Mouse (Mus musculus): ENCODE data around the gene Ambra1. TPM values are rescaled to one million over a fixed set of nuclear protein-coding genes. Genes with fewer than 3 reads are reported as not detected.
A peak's percentile ranks its signal among the peaks of the same experiment; 100 is the strongest.

The Ambra1 gene
- polyA plus RNA-seq, 1 experiment, result 37.9 TPM

DNA sequence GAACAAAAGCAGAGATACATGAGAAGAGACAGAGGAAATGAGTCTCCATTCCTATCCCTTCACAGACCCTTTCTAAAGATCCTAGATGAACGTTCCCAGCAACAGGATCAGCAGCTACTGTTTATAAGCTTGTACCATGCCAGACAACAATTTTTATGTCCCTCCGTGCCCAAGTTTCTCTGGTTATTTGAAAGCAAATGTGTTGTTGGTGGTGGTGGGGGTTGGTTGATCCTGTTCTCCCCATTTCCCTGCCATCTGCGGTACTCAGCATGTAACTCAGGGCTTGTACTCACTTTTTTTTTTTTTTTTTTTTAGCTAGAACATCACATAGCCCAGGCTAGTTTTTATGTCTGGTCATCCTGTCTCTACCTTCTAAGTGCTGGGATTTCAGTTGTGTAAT lies 169.2 kb downstream of the Ambra1 start:
- DNase-seq, result peak in 1 of 2 experiments; percentile 27
- H3K4me1 ChIP-seq (ENCODE audit: control insufficient read depth, insufficient read depth, low read length), result peaks cover 8% of the 10 kb centered on the region; the same call in 1 of the 2 replicates
- no peak for TF ChIP-seq CTCF (IDR thresholded peaks at IDR 0.05; ENCODE audit: borderline replicate concordance, insufficient read depth, low read depth, low read length)
- 50% methylated on average over 3 of the region's 3 CpGs for WGBS
- H3K27me3 ChIP-seq (ENCODE audit: control insufficient read depth, insufficient read depth, low read length), result no peaks in the 10 kb centered on the region
- H3K27ac ChIP-seq (ENCODE audit: insufficient read depth, low read length), result no peak overlapping the region
- no peak overlapping the region for H3K4me3 ChIP-seq (replicated peaks; ENCODE audit: insufficient read depth, low read depth, low read length)

- H3K4me1 ChIP-seq (ENCODE audit: control insufficient read depth, insufficient read depth, low read length), result peaks cover 18% of the 10 kb centered on the region
- no peak overlapping the region for H3K27ac ChIP-seq (ENCODE audit: insufficient read depth, low read length)
- no peak for TF ChIP-seq CTCF (IDR thresholded peaks at IDR 0.05; ENCODE audit: borderline replicate concordance, insufficient read depth, low read depth, low read length)
- TF ChIP-seq POLR2A (IDR thresholded peaks at IDR 0.05; ENCODE audit: borderline replicate concordance, insufficient read depth, low read length), result no peak
- H3K27me3 ChIP-seq (ENCODE audit: control insufficient read depth, insufficient read depth, low read length), result no peaks in the 10 kb centered on the region
- no peak overlapping the region for H3K4me3 ChIP-seq (replicated peaks; ENCODE audit: insufficient read depth, low read depth, low read length)
- 93% methylated on average over 8 of the region's 8 CpGs for WGBS
- no peak for DNase-seq
These were observed 170.5 kb downstream of the Ambra1 start for GRCm38 (mm10) chr2:91900431-91900830.

GRCm38 (mm10) chr2:91902336-91902735 lies 172.4 kb downstream of the Ambra1 start:
- TF ChIP-seq CTCF (IDR thresholded peaks at IDR 0.05; ENCODE audit: borderline replicate concordance, insufficient read depth, low read depth, low read length) (no peak), POLR2A (IDR thresholded peaks at IDR 0.05; ENCODE audit: borderline replicate concordance, insufficient read depth, low read length) (no peak)

GRCm38 (mm10) chr2:91903171-91903925 lies 173.4 kb downstream of the Ambra1 start:
- Histone ChIP-seq H3K27me3 (ENCODE audit: control insufficient read depth, insufficient read depth, low read length) (no peaks in the 10 kb centered on the region), H3K4me3 (replicated peaks; ENCODE audit: insufficient read depth, low read depth, low read length) (no peak overlapping the region), H3K27ac (ENCODE audit: insufficient read depth, low read length) (no peak overlapping the region), H3K4me1 (ENCODE audit: control insufficient read depth, insufficient read depth, low read length) (peaks cover 21% of the 10 kb centered on the region)
- TF ChIP-seq POLR2A (IDR thresholded peaks at IDR 0.05; ENCODE audit: borderline replicate concordance, insufficient read depth, low read length), result no peak
- no peak for TF ChIP-seq CTCF (IDR thresholded peaks at IDR 0.05; ENCODE audit: borderline replicate concordance, insufficient read depth, low read depth, low read length)
- 55% methylated on average over 3 of the region's 3 CpGs for WGBS
- DNase-seq, result peak in 1 of 2 experiments; percentile 40

More at GRCm38 (mm10) chr2:91902336-91902735, 172.4 kb downstream of the Ambra1 start:
- Histone ChIP-seq H3K27ac (ENCODE audit: insufficient read depth, low read length) (no peak overlapping the region), H3K27me3 (ENCODE audit: control insufficient read depth, insufficient read depth, low read length) (no peaks in the 10 kb centered on the region), H3K4me3 (replicated peaks; ENCODE audit: insufficient read depth, low read depth, low read length) (no peak overlapping the region), H3K4me1 (ENCODE audit: control insufficient read depth, insufficient read depth, low read length) (peaks cover 21% of the 10 kb centered on the region)
- DNase-seq, result peak; percentile 64 to 82
- 17% methylated on average over 5 of the region's 5 CpGs for WGBS

DNA sequence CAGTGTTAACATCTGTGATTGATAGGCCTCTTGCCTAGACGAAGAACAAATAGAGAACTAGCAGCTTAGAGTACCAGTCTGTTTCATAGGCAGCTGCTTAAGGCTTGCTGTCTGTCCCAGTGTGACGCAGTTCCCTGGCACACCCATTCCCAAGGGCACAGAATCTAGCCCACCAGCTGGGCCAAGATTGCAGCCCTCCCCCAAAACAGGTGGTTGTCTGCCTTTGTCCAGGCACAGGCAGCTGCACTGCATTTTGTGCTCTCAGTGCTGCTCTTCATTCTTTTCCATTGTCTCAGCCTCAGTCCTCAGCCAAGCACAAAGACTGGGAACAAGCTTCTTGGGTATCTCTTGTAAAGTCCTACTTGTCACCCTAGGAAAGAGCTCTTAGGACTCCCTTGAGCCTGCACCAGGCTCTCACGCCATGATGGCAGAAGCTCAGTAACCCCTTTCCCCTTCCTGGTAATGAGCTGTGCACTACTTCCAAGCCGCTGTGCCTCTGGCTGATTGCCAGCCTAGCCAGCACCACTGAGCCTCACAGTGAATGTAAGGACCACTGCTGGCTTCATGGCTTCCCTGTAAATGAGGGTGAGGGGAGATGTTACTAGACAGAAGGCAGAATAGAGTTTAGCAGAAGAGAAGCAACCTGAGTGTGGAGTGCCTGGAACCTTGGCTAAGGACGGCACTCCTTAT lies 174.8 kb downstream of the Ambra1 start:
- 43% methylated on average over 5 of the region's 5 CpGs for WGBS
- peak in 1 of 2 experiments; percentile 41 for DNase-seq
- no peak overlapping the region for H3K4me3 ChIP-seq (replicated peaks; ENCODE audit: insufficient read depth, low read depth, low read length)
- no peaks in the 10 kb centered on the region for H3K27me3 ChIP-seq (ENCODE audit: control insufficient read depth, insufficient read depth, low read length)
- H3K4me1 ChIP-seq (ENCODE audit: control insufficient read depth, insufficient read depth, low read length), result peaks cover 21% of the 10 kb centered on the region
- no peak overlapping the region for H3K27ac ChIP-seq (ENCODE audit: insufficient read depth, low read length)
- no peak for TF ChIP-seq POLR2A (IDR thresholded peaks at IDR 0.05; ENCODE audit: borderline replicate concordance, insufficient read depth, low read length)
- TF ChIP-seq CTCF (IDR thresholded peaks at IDR 0.05; ENCODE audit: borderline replicate concordance, insufficient read depth, low read depth, low read length), result no peak

DNA sequence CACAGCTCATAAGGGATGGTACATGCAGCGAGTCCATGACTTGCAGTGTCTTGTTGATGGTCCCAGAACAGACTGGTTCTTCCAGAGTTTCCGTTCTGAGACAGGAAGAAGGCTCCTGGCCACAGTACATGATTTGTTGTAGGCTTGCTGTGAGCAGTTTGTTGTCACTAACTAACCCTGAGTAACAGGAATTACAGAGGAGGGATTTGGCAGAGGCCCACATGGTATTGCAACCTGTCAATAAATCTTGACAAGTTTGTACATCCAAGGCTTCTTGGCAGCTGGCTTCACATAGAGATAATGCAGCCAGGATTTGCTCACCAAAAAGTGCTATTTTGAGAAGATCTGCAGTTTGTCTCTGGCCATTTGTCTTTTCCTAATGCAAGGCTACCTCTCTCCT lies 176.2 kb downstream of the Ambra1 start:
- no peak overlapping the region for H3K27ac ChIP-seq (ENCODE audit: insufficient read depth, low read length)
- H3K4me3 ChIP-seq (replicated peaks; ENCODE audit: insufficient read depth, low read depth, low read length), result no peak overlapping the region
- H3K27me3 ChIP-seq (ENCODE audit: control insufficient read depth, insufficient read depth, low read length), result no peaks in the 10 kb centered on the region
- 73% methylated on average over 2 of the region's 2 CpGs for WGBS
- DNase-seq, result no peak
- H3K4me1 ChIP-seq (ENCODE audit: control insufficient read depth, insufficient read depth, low read length), result peaks cover 21% of the 10 kb centered on the region
- TF ChIP-seq CTCF (IDR thresholded peaks at IDR 0.05; ENCODE audit: borderline replicate concordance, insufficient read depth, low read depth, low read length), result no peak
- no peak for TF ChIP-seq POLR2A (IDR thresholded peaks at IDR 0.05; ENCODE audit: borderline replicate concordance, insufficient read depth, low read length)

DNA sequence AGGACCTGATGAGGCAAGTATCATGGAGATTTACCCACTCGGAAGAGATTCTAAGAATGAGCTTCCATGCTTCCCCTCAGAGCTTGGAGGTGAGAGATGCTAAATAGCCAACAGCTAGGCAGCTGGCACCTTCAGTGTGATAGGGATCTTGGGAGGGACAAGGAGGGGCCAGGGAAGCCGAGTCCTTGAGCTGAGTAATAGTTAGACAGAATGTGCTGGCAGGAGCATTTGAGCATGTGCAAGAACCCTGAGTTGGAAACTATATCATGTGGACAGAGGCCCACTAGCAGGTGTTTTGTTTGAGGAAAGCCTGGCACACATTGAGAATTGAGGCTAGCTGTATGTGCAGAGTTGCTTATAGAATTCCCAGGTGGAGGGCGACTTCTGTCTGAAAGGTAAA lies 182.7 kb downstream of the Ambra1 start:
- H3K27ac ChIP-seq (ENCODE audit: insufficient read depth, low read length), result no peak overlapping the region
- TF ChIP-seq POLR2A (IDR thresholded peaks at IDR 0.05; ENCODE audit: borderline replicate concordance, insufficient read depth, low read length) (no peak), CTCF (IDR thresholded peaks at IDR 0.05; ENCODE audit: borderline replicate concordance, insufficient read depth, low read depth, low read length) (no peak)
- WGBS, result 73% methylated on average over 3 of the region's 3 CpGs
- H3K27me3 ChIP-seq (ENCODE audit: control insufficient read depth, insufficient read depth, low read length), result no peaks in the 10 kb centered on the region
- no peaks in the 10 kb centered on the region for H3K4me1 ChIP-seq (ENCODE audit: control insufficient read depth, insufficient read depth, low read length)
- no peak overlapping the region for H3K4me3 ChIP-seq (replicated peaks; ENCODE audit: insufficient read depth, low read depth, low read length)
- DNase-seq, result no peak
